Mouse (Mus musculus) stomach, embryonic 16.5 days (tissue): ENCODE measurements around the gene Ccdc122. TPM values are rescaled to one million over a fixed set of nuclear protein-coding genes. Genes with fewer than 3 reads are reported as not detected.

Experiments used
- ATAC-seq: fragments of 200-750 bp; cut with Nextera tagmentation; 2 replicates; pipeline ENCODE4 v1.8.0; 2017; ENCODE audit warnings: moderate number of reproducible peaks, moderate TSS enrichment; ENCODE audit not compliant: insufficient read depth, low FRiP score
- H3K27ac ChIP-seq: fragments of 300-500 bp; sonication (generic); 2 replicates; pipeline ENCODE4 v1.5.1; 2014; ENCODE audit warnings: low read length
- H3K27me3 ChIP-seq: fragments of 300-500 bp; sonication (generic); 2 replicates; pipeline ENCODE4 v1.6.1; 2014; ENCODE audit warnings: low read length, control low read depth, mixed read lengths; ENCODE audit not compliant: control insufficient read depth, insufficient read depth
- H3K36me3 ChIP-seq: fragments of 300-500 bp; sonication (generic); 2 replicates; pipeline ENCODE4 v1.6.1; 2014; ENCODE audit warnings: low read length; ENCODE audit not compliant: control insufficient read depth, insufficient read depth
- H3K4me1 ChIP-seq: fragments of 300-500 bp; sonication (generic); 2 replicates; pipeline ENCODE4 v1.6.1; 2014; ENCODE audit warnings: low read length, control low read depth, mixed read lengths; ENCODE audit not compliant: control insufficient read depth, insufficient read depth
- H3K4me2 ChIP-seq: fragments of 300-500 bp; sonication (generic); 2 replicates; pipeline ENCODE4 v1.6.1; 2014; ENCODE audit warnings: low read depth, low read length, mixed read lengths
- H3K4me3 ChIP-seq: fragments of 300-500 bp; sonication (generic); replicated peaks from 2 replicates; pipeline ENCODE4 v1.5.1; 2014; ENCODE audit warnings: mild to moderate bottlenecking, low read length
- H3K9ac ChIP-seq: fragments of 300-500 bp; sonication (generic); 2 replicates; pipeline ENCODE4 v1.6.1; 2014; ENCODE audit warnings: low read length
- H3K9me3 ChIP-seq: fragments of 300-500 bp; sonication (generic); replicated peaks from 2 replicates; pipeline ENCODE4 v1.6.1; 2016; ENCODE audit warnings: low read length, control low read depth; ENCODE audit not compliant: control insufficient read depth
- WGBS: fragments of 180-500 bp; shearing (Covaris S2); extraction: QIAGEN DNeasy Blood & Tissue Kit; methylation state at CpG from one replicate; pipeline ENCODE4 v1.1.7; 2014; 5-methylcytosine and 5-hydroxymethylcytosine counted together
- polyA plus RNA-seq: library from polyadenylated mRNA; unstranded; fragments of >200 nt; fragmentation: Nextera tagmentation; extraction: Ambion mirVana; gene quantifications from 2 replicates; pipeline ENCODE4 v1.2.1, GENCODE M21; 2015

Ccdc122 gene
- polyA plus RNA-seq, 1 experiment from 2014 or later: 5.2 TPM

DNA sequence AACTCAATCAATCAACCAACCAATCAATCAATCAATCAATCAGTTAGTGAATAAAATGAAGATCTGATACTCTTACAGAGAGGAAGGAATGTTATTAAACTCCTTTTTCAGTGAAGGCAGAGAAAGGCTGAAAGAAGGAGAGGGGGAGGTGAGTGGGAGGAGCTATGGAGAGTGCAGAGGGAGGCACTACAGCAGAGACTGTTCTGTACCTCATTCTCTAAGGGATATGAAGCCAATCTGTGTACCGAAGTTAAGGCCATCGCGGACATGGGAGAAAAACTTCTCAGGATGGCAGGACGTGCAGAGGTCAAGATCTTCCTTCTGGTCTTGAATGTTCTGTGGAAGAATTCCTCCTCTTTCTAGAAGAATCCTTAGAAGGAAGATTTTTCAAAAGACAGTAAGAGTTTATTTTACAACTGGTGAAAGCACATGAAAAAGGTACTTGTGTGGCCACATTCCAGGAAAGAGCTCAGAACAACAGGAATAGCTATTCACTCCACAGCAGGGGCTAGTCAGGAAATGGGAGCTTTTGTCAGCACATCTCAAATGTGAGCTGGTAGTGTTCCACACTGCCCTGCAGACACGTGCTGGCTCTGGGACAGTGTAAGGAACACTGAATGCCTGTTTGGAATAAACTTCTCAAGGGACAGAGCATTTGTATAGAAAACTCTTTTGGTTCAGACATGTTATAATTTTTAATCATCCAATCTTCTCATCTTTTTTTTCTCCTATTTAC, 7.1 kb upstream of the Ccdc122 start:
- ATAC-seq: no peak
- no peaks in the 10 kb centered on the region for H3K36me3 ChIP-seq
- H3K4me2 ChIP-seq: no peak overlapping the region
- WGBS: 65% methylated on average over 5 of the region's 5 CpGs
- peaks cover 2% of the 10 kb centered on the region; the same call in 1 of the 2 replicates for H3K4me1 ChIP-seq
- no peak overlapping the region for H3K27ac ChIP-seq
- H3K4me3 ChIP-seq: no peak overlapping the region
- no peaks in the 10 kb centered on the region for H3K27me3 ChIP-seq
- no peak overlapping the region for H3K9ac ChIP-seq
- H3K9me3 ChIP-seq: no peaks in the 10 kb centered on the region

GRCm38 (mm10) chr14:77030808-77031207, 5.8 kb upstream of the Ccdc122 start:
- Histone ChIP-seq H3K4me3 (no peak overlapping the region), H3K4me2 (no peak overlapping the region), H3K27me3 (no peaks in the 10 kb centered on the region), H3K9me3 (no peaks in the 10 kb centered on the region), H3K27ac (no peak overlapping the region), H3K36me3 (no peaks in the 10 kb centered on the region), H3K9ac (no peak overlapping the region), H3K4me1 (peaks cover 7% of the 10 kb centered on the region; the same call in 1 of the 2 replicates)
- 76% methylated on average over 5 of the region's 5 CpGs for WGBS
- ATAC-seq: no peak

- Histone ChIP-seq H3K9ac (no peak overlapping the region), H3K4me2 (no peak overlapping the region)
- whole genome bisulfite sequencing: 62% methylated on average over 5 of the region's 5 CpGs
Observed at GRCm38 (mm10) chr14:77032433-77032832, 4.1 kb upstream of the Ccdc122 start.

GRCm38 (mm10) chr14:77033391-77033790, 3.2 kb upstream of the Ccdc122 start:
- no peak overlapping the region for H3K4me2 ChIP-seq
- H3K27me3 ChIP-seq: no peaks in the 10 kb centered on the region
- H3K9ac ChIP-seq: no peak overlapping the region
- no peak overlapping the region for H3K27ac ChIP-seq
- H3K4me1 ChIP-seq: peaks cover 7% of the 10 kb centered on the region; the same call in 1 of the 2 replicates
- WGBS: 84% methylated on average over 3 of the region's 3 CpGs
- no peaks in the 10 kb centered on the region for H3K9me3 ChIP-seq
- H3K4me3 ChIP-seq: no peak overlapping the region
- no peaks in the 10 kb centered on the region for H3K36me3 ChIP-seq
- ATAC-seq: no peak

More at GRCm38 (mm10) chr14:77032433-77032832, 4.1 kb upstream of the Ccdc122 start:
- Histone ChIP-seq H3K4me3 (no peak overlapping the region), H3K9me3 (no peaks in the 10 kb centered on the region), H3K4me1 (peaks cover 7% of the 10 kb centered on the region; the same call in 1 of the 2 replicates), H3K27me3 (no peaks in the 10 kb centered on the region), H3K27ac (no peak overlapping the region), H3K36me3 (no peaks in the 10 kb centered on the region)
- ATAC-seq: no peak

- Histone ChIP-seq H3K9me3 (no peaks in the 10 kb centered on the region), H3K27ac (peak overlapping the region; percentile 64; the same call in 1 of the 2 replicates), H3K4me3 (no peak overlapping the region), H3K4me2 (peak overlapping the region; percentile 15; the same call in 1 of the 2 replicates), H3K9ac (no peak overlapping the region), H3K4me1 (peaks cover 7% of the 10 kb centered on the region; the same call in 1 of the 2 replicates), H3K27me3 (no peaks in the 10 kb centered on the region), H3K36me3 (no peaks in the 10 kb centered on the region)
- WGBS: 53% methylated on average over 7 of the region's 7 CpGs
- no peak for ATAC-seq
Observed at GRCm38 (mm10) chr14:77034175-77034915, 2.2 kb upstream of the Ccdc122 start.

GRCm38 (mm10) chr14:77034970-77035369, 1.6 kb upstream of the Ccdc122 start:
- no peaks in the 10 kb centered on the region for H3K27me3 ChIP-seq
- no peak overlapping the region for H3K4me2 ChIP-seq
- H3K4me3 ChIP-seq: no peak overlapping the region
- H3K27ac ChIP-seq: peak overlapping the region; percentile 64; the same call in 1 of the 2 replicates
- peaks cover 7% of the 10 kb centered on the region; the same call in 1 of the 2 replicates for H3K4me1 ChIP-seq
- no peak for ATAC-seq
- no peaks in the 10 kb centered on the region for H3K36me3 ChIP-seq
- H3K9ac ChIP-seq: no peak overlapping the region
- WGBS: 79% methylated on average over 8 of the region's 8 CpGs
- no peaks in the 10 kb centered on the region for H3K9me3 ChIP-seq

- Histone ChIP-seq H3K27ac (peak overlapping the region; percentile 76; the same call in 1 of the 2 replicates), H3K4me3 (no peak overlapping the region), H3K27me3 (no peaks in the 10 kb centered on the region), H3K9ac (0 out of 2 replicates have a peak overlapping the region, but pooled peaks have one; percentile 16), H3K4me2 (peak overlapping the region; percentile 86), H3K9me3 (no peaks in the 10 kb centered on the region), H3K4me1 (peaks cover 7% of the 10 kb centered on the region; the same call in 1 of the 2 replicates), H3K36me3 (no peaks in the 10 kb centered on the region)
- 69% methylated on average over 5 of the region's 5 CpGs for WGBS
- ATAC-seq: no peak
Observed at GRCm38 (mm10) chr14:77037330-77037729, 758 bp downstream of the Ccdc122 start.

DNA sequence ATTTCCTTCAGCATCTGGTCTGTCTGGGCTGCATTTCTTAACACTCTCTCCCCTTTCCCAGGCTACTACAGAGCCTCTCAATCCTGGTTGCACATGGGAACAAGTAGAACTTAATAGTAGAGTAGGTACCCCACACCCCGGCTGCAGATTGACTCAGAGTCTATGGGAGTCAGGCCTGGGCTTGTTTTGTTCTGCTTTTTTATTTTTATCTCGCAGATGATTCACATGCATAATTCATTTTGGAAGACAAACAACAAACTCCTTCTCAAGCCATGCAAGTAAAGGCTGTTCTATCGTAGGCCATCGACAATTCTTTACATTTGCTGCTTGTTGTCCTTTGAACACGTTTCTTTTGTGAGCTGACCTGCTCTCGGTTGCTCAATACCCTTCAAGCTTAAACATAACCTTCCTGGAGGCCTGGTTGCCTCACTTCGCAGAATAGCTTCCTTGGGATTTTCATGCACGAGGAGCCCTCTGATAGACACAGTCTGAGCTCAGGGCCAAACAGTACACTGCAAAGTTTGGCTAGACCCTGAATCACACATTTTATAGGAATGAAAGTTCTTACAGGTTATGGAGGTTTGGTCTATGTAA, 1.4 kb downstream of the Ccdc122 start:
- Histone ChIP-seq H3K27me3 (no peaks in the 10 kb centered on the region), H3K9me3 (no peaks in the 10 kb centered on the region), H3K4me1 (peaks cover 7% of the 10 kb centered on the region; the same call in 1 of the 2 replicates), H3K9ac (no peak overlapping the region), H3K27ac (peak overlapping the region; percentile 76), H3K36me3 (no peaks in the 10 kb centered on the region), H3K4me2 (no peak overlapping the region), H3K4me3 (no peak overlapping the region)
- ATAC-seq: peak; percentile 55; the same call in 1 of the 2 replicates
- 75% methylated on average over 8 of the region's 8 CpGs for WGBS

DNA sequence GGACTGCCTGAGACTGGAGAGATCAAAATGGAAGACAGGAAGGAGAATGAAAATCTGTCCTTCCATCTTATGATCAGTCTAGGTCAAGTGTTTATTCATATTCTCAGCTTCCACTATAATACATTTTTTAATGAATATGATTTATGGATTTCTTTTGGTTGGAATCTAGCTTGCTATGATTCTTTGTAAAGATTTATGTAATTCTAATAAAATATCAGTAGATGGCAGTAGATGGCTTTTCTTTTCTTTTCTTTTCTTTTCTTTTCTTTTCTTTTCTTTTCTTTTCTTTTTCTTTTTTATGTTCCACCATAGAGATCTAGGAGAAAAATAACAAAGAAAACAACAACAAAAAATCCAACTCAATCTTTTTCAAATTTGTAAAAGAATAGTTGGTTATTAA, 16.7 kb downstream of the Ccdc122 start:
- Histone ChIP-seq H3K36me3 (no peaks in the 10 kb centered on the region), H3K4me2 (no peak overlapping the region), H3K4me3 (no peak overlapping the region), H3K27ac (no peak overlapping the region), H3K4me1 (no peaks in the 10 kb centered on the region), H3K9ac (no peak overlapping the region), H3K9me3 (no peaks in the 10 kb centered on the region), H3K27me3 (no peaks in the 10 kb centered on the region)
- no peak for ATAC-seq
